In the genomic region with DNA sequence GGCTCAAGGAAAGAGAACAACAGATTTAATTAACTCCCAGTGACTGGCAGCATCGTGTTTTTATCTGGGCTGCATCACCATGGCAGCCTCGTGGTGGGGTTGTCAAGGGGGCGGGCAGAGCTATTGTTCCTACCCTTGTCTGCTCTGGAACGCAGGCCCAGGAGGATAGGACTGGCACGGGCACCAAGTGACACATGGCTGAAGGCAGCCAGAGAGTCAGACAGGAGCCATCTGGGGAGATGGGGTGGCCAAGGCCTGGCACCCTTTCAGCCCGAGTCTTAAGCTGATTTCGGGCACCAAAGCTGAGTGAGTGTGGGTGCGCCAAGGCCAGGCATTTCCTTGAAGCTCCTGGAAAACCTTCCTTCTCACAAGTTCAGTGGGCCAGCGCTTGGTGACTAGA, we compare ENCODE assay signal across 9 mouse cellular contexts. TPM values are rescaled to one million over a fixed set of nuclear protein-coding genes. Genes with fewer than 3 reads are reported as not detected.
DNase-seq lines count a peak whose midpoint lies in the region; ATAC-seq and TF ChIP-seq lines count a peak whose summit lies in the region.
"Had no signal": no experiment of that assay in that cellular context is flagged by ENCODE, and none has a peak within 500 bp of the region (broad histone marks: within the 10 kb centered on the region; RNA-seq: fewer than 3 reads in every experiment).

No protein-coding gene starts in this region.

- peak overlapping the region; percentile 87 for H3K9ac ChIP-seq in hindbrain, embryonic 14.5 days

- no peaks in the 10 kb centered on the region for H3K9me3 ChIP-seq in hindbrain, embryonic 14.5 days (ENCODE audit: control insufficient read depth, low read length)

- no peak for ATAC-seq in hindbrain, embryonic 14.5 days (ENCODE audit: low FRiP score)

- H3K36me3 ChIP-seq in hindbrain, embryonic 14.5 days (replicated peaks; ENCODE audit: control insufficient read depth, insufficient read depth): peaks cover 31% of the 10 kb centered on the region
- peaks cover under 1% of the 10 kb centered on the region for H3K36me3 ChIP-seq in myocyte (ENCODE audit: control insufficient read depth, insufficient read depth)

- no peaks in the 10 kb centered on the region for H3K79me2 ChIP-seq in myocyte (ENCODE audit: control insufficient read depth, insufficient read depth)

- H3ac ChIP-seq in myocyte (ENCODE audit: control insufficient read depth, insufficient read length): no peak overlapping the region

- H3K27ac ChIP-seq in hindbrain, embryonic 14.5 days: peak overlapping the region; percentile 93

- peak; percentile 51 to 63 for DNase-seq in left cerebral cortex, postnatal 36 days (ENCODE audit: low spot score in 2 of 2)
- no peak for DNase-seq in left cerebral cortex, adult 11 months (ENCODE audit: low spot score)
- peak; percentile 95 to 96 for DNase-seq in cerebellum, postnatal 10 days
- no peak for DNase-seq in hindbrain, embryonic 14.5 days (ENCODE audit: low spot score)
- no peak for DNase-seq in gastrocnemius, adult 8-10 months (ENCODE audit: low spot score in 2 of 2)
- no peak for DNase-seq in ovary, postnatal 36 days (ENCODE audit: low spot score)
- no peak for DNase-seq in spleen, adult 12 weeks (ENCODE audit: low spot score)

- peaks cover 94% of the 10 kb centered on the region for H3K4me1 ChIP-seq in hindbrain, embryonic 14.5 days (replicated peaks; ENCODE audit: control insufficient read depth, insufficient read depth, low read length)

- no peak for TF ChIP-seq POLR2A in myocyte (IDR thresholded peaks at IDR 0.05; ENCODE audit: insufficient read length, low read depth)

- WGBS in hindbrain, embryonic 14.5 days: 24% methylated on average over 9 of the region's 9 CpGs

- intact Hi-C loops in left cerebral cortex, postnatal 36 days (cut with DNase I): loop anchor here (2.0 kb wide), 1 partner anchor 52 kb away; no protein-coding TSS in a partner anchor

- no peaks in the 10 kb centered on the region for H3K27me3 ChIP-seq in hindbrain, embryonic 14.5 days (ENCODE audit: control insufficient read depth, insufficient read depth, low read length)
- no peaks in the 10 kb centered on the region for H3K27me3 ChIP-seq in myocyte (ENCODE audit: control insufficient read depth, insufficient read depth, insufficient read length)

- H3K4me3 ChIP-seq in hindbrain, embryonic 14.5 days (replicated peaks; ENCODE audit: low read length): peak overlapping the region; percentile 50; the same call in 1 of the 2 replicates
- H3K4me3 ChIP-seq in myocyte: no peak overlapping the region

- peak overlapping the region; percentile 98; the same call in 1 of the 2 replicates for H3K4me2 ChIP-seq in hindbrain, embryonic 14.5 days (replicated peaks)
- H3K4me2 ChIP-seq in myocyte (ENCODE audit: low read depth): no peak overlapping the region

TF ChIP-seq in myocyte, 11 proteins besides CTCF, POLR2A, EP300 and RAD21:
- peak; percentile 19 for TF ChIP-seq POLR2AphosphoS2 (IDR thresholded peaks at IDR 0.05; ENCODE audit: insufficient read length, low read depth)
- no peak for TF ChIP-seq REST (IDR thresholded peaks at IDR 0.05; ENCODE audit: insufficient read depth, insufficient read length)

RNA-seq across cellular contexts. Expression of a gene that starts 6.3 kb away (rescaled TPM):
- total RNA-seq in left cerebral cortex, postnatal 36 days (2021): 10 to 100 TPM; 81.8 to 82.1 TPM
- polyA plus RNA-seq in hindbrain, embryonic 14.5 days (2014; fragmentation: Nextera tagmentation; extraction: Ambion mirVana): 6.3 and 8.9 TPM in 2 replicates
- polyA plus RNA-seq in myocyte (2012; fragmentation: generic; extraction: Trizol): 5.1 TPM
- total RNA-seq in gastrocnemius, adult 8-10 months (2022): under 1 TPM in 2 of 4 experiments, not detected in 2; 0.20 to 0.39 TPM

RNA-seq across cellular contexts. Expression of a gene that starts 17.5 kb away (rescaled TPM):
- 100 to 1,000 TPM; 247 to 314 TPM for total RNA-seq in left cerebral cortex, postnatal 36 days (2021)
- polyA plus RNA-seq in hindbrain, embryonic 14.5 days (2014; fragmentation: Nextera tagmentation; extraction: Ambion mirVana): 406 and 416 TPM in 2 replicates
- 165 TPM for polyA plus RNA-seq in myocyte (2012; fragmentation: generic; extraction: Trizol)
- 1 to 10 TPM; 2.9 to 4.0 (median 3.4) TPM for total RNA-seq in gastrocnemius, adult 8-10 months (2022)

RNA-seq across cellular contexts. Expression of a gene that starts 25.5 kb away (rescaled TPM):
- total RNA-seq in left cerebral cortex, postnatal 36 days (2021): 10 to 100 TPM; 63.4 to 65.2 TPM
- 41.9 and 42.7 TPM in 2 replicates for polyA plus RNA-seq in hindbrain, embryonic 14.5 days (2014; fragmentation: Nextera tagmentation; extraction: Ambion mirVana)
- polyA plus RNA-seq in myocyte (2012; fragmentation: generic; extraction: Trizol): 29.1 TPM
- 1 to 10 TPM; 6.9 to 9.7 (median 9.4) TPM for total RNA-seq in gastrocnemius, adult 8-10 months (2022)

RNA-seq across cellular contexts. Expression of a gene that starts 43.1 kb away (rescaled TPM):
- 100 to 1,000 TPM in 1 of 2 experiments, 10 to 100 TPM in 1; 82.1 to 101 TPM for total RNA-seq in left cerebral cortex, postnatal 36 days (2021)
- 139 and 141 TPM in 2 replicates for polyA plus RNA-seq in hindbrain, embryonic 14.5 days (2014; fragmentation: Nextera tagmentation; extraction: Ambion mirVana)
- polyA plus RNA-seq in myocyte (2012; fragmentation: generic; extraction: Trizol): 553 TPM
- total RNA-seq in gastrocnemius, adult 8-10 months (2022): 100 to 1,000 TPM; 476 to 539 (median 493) TPM

RNA-seq across cellular contexts. Expression of a gene that starts 43.8 kb away (rescaled TPM):
- total RNA-seq in left cerebral cortex, postnatal 36 days (2021): under 1 TPM; 0.79 to 0.84 TPM
- 0.09 and 0.34 TPM in 2 replicates for polyA plus RNA-seq in hindbrain, embryonic 14.5 days (2014; fragmentation: Nextera tagmentation; extraction: Ambion mirVana)
- not detected for polyA plus RNA-seq in myocyte (2012; fragmentation: generic; extraction: Trizol)
- not detected for total RNA-seq in gastrocnemius, adult 8-10 months (2022)
- total RNA-seq: megakaryocyte progenitor cell, adult 5-6 weeks had no signal

Comparison
In these comparisons a context has a peak if more than half of its experiments do, and no peak if none do; other contexts are left out.
1. DNase-seq: peak in left cerebral cortex, postnatal 36 days (2 of 2) and cerebellum, postnatal 10 days (2 of 2); none in left cerebral cortex, adult 11 months (single experiment), hindbrain, embryonic 14.5 days (single experiment), gastrocnemius, adult 8-10 months (0 of 2), ovary, postnatal 36 days (single experiment) and spleen, adult 12 weeks (single experiment).
2. RNA of a gene that starts 6.3 kb away (total RNA-seq): 81.8 to 82.1 TPM in left cerebral cortex, postnatal 36 days; 0.20 to 0.39 TPM in gastrocnemius, adult 8-10 months; every median in the first group is over 10 times any median in the second.
3. RNA of a gene that starts 17.5 kb away (total RNA-seq): 247 to 314 TPM in left cerebral cortex, postnatal 36 days; 2.9 to 4.0 TPM in gastrocnemius, adult 8-10 months; every median in the first group is over 10 times any median in the second.
4. RNA of a gene that starts 25.5 kb away (total RNA-seq): 63.4 to 65.2 TPM in left cerebral cortex, postnatal 36 days; 6.9 to 9.7 TPM in gastrocnemius, adult 8-10 months; every median in the first group is over 4 times any median in the second.